Mouse (Mus musculus) WW6 (cell line): ENCODE data around the gene Uchl3.

ENCODE experiments used
- DNase-seq: peaks from one replicate; pipeline ENCODE4 v3.0.0-alpha.2; 2013; ENCODE audit warnings: low read depth, low spot score

The Uchl3 gene

GRCm38 (mm10) chr14:101666536-101666935 is 12.8 kb downstream of the Uchl3 start:
- no peak for DNase-seq

DNA sequence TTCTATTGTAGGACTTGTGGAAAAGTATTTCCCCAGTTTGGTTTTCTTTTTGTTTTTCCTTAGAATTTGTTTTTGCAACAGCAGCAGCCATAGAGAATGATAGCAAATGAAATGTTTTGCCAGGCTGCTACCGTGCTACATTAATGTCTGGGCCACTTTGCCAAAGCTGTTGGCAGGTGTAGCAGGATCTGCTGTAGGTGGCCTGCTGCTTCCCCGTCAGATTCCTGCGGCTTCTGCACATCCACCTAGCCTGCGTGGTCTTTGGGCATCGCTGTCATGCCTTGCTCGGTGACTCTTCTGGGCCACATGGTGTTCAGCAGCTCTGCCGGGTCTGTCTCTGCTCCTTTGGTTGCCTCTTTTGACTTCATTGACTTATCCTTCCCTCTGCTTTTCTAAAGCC is 14.9 kb downstream of the Uchl3 start:
- no peak for DNase-seq

DNA sequence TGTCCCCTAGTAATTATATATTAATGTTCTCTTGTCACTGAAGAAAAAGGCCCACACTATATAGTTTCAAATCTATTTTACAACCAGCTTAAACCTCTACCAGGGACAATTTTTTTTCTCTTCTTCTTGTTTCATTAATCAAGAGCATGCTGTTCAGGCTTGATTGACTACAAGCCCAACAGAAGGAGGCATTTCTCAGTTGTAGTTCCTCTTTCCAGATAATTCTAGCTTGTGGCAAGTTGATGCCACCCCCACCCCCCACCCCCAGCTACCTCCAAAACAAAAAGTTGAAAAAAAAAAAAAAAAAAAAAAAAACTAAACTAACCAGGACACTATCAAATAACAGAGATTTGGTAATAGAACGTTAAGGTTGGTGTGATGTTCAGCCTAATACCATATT is 18.5 kb downstream of the Uchl3 start:
- no peak for DNase-seq

DNA sequence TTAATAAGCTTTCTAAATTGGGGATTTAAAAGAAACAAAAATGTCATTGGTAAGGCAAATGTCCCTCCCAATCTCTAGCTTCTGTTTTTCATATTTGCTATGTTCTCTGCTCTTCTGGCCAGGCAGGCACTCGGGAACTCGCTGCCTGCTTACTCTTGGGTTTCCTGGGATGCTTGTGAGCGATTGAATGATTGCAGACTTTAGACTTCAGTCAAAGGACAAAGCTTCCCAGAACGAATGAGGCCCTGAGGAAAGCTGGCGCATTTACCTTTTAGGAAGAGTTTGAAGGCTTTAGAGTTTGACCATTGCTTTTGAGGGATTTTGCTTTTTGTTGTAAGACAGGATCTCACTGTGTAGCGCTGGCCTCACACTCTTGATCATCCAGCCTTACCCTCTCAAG is 33.9 kb downstream of the Uchl3 start:
- no peak for DNase-seq

GRCm38 (mm10) chr14:101688406-101688805 is 34.6 kb downstream of the Uchl3 start:
- no peak for DNase-seq

DNA sequence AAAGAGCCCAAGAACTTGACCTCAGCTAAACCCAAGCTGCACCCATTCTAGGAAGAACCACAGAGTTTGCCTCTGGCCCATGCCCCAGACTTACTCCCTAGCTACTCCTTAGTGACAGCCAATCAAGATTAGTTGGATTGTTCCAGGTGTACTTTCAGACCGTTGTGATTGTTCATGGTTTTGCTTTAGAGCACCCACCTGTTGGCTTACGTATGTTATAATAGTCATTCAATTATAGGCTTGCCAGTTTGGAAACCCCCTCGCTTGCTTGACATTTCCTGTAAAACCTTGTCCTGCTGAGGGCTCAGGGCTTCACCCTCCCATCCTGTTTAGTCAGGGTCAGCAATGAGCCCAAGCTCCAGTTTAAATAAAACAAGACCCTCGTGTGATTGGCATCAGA is 50.7 kb downstream of the Uchl3 start:
- DNase-seq = no peak

GRCm38 (mm10) chr14:101707088-101707487 is 53.3 kb downstream of the Uchl3 start:
- DNase-seq = no peak

DNA sequence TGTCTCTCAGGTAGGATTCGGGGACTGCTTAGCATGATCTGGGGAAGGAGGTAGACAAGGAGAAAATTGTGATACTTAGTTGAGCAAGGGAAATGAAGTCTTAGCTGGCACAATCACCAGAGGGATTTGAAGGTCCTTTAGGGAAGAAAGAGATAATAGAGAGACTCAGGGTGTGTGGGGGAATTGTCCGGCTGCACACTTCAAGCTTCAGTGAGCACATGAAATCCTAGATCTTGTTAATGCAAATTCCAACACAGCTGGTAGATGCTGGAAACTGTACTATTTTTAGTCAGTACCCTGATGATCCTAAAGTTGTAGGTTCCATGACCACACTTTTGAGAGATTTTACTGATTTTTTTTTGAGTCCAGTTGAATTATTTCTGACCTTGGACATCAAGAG is 60.6 kb downstream of the Uchl3 start:
- no peak for DNase-seq

- peak; percentile 62 for DNase-seq
Observed at GRCm38 (mm10) chr14:101729237-101729971, 75.6 kb downstream of the Uchl3 start, which contains the start of the genes Gm9922 and Lmo7. Gene Gm9922 (minus strand): TSS chr14:101729814. Gene Lmo7 (plus strand): TSS chr14:101729957.

DNA sequence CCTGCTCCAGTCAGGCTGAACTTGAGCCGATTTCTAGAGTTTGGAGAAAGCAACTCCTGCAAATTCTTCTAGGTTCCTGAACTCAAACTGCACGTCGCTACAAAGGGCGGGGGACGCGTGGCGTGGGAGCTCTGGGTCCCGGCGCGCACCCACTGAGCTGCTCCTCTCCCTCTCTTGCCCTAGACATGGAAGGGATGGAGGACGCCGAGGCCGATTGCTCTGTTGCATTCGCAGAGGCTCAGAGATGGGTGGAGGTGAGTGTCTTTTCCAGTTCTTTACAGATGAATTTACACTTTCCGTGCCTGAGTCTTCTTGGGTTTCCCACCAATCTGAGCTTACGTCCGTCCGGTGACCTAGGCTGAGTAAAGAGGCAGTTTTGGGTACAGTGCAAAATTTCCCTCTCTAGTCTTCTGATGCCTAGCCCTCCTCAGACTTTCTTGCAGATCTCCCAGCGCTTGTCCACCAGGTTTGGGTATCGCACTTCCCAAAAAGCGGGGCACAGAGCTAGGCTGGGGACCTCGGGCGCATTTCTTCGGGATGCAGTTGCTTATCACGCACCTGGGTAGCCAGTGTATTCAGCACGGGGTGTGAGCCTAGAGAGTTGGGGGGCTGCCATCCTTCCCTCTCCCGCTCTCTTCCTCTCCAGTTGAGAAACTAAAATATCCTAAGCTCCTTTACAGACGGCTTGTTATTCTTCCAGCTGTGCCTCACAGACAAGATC is 76.4 kb downstream of the Uchl3 start:
- no peak for DNase-seq

GRCm38 (mm10) chr14:101733542-101734303 is 80.0 kb downstream of the Uchl3 start:
- DNase-seq = no peak

DNA sequence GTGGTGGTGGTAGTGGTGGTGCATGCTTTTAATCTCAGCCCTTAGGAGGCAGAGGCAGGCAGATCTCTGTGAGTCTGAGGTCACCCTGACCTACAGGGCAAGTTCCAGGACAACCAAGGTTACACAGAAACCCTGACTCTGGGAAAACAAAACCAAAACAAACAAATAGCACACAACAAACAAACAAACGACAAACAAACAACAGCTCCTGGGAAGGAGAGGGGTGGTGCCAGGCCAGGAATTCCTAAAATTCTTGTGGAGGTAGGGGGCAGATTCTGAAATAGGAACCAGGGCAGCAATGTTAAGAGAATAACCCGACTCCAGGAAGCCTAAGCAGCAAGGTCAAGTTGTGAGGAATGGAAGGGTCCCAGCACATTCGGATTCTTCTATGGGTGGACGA is 83.7 kb downstream of the Uchl3 start:
- DNase-seq = no peak
